Mouse (Mus musculus): ENCODE results near the gene 1700001C19Rik. TPM values are rescaled to one million over a fixed set of nuclear protein-coding genes. Genes with fewer than 3 reads are reported as not detected.

The 1700001C19Rik gene
- polyA plus RNA-seq, 1 experiment, result not detected

GRCm38 (mm10) chr17:47450880-47451565 lies 13.8 kb upstream of the 1700001C19Rik start:
- H3K79me3 ChIP-seq (ENCODE audit: low read depth), result no peaks in the 10 kb centered on the region
- H3K4me3 ChIP-seq (ENCODE audit: insufficient read depth, poor library complexity, severe bottlenecking), result no peak overlapping the region
- TF ChIP-seq MYOG (IDR thresholded peaks at IDR 0.05; ENCODE audit: control insufficient read depth, extremely low read depth, insufficient read length) (no peak), FOSL1 (IDR thresholded peaks at IDR 0.05; ENCODE audit: insufficient read depth, low read length, poor library complexity, severe bottlenecking) (no peak), MAX (IDR thresholded peaks at IDR 0.05) (no peak), CTCF (IDR thresholded peaks at IDR 0.05; ENCODE audit: control insufficient read depth, insufficient read depth, insufficient read length) (no peak), MYOD1 (IDR thresholded peaks at IDR 0.05; ENCODE audit: control insufficient read depth, insufficient read length, low read depth) (no peak), CEBPB (IDR thresholded peaks at IDR 0.05; ENCODE audit: low read depth) (no peak), USF1 (IDR thresholded peaks at IDR 0.05; ENCODE audit: low read depth) (no peak)
- peaks cover 10% of the 10 kb centered on the region for H3K27me3 ChIP-seq (ENCODE audit: control insufficient read depth, insufficient read depth, insufficient read length)
- no peak overlapping the region for H3ac ChIP-seq (ENCODE audit: control insufficient read depth, insufficient read length, low read depth)
- H3K36me3 ChIP-seq (ENCODE audit: control insufficient read depth, insufficient read depth), result no peaks in the 10 kb centered on the region
- H3K79me2 ChIP-seq (ENCODE audit: control insufficient read depth, insufficient read depth), result no peaks in the 10 kb centered on the region

GRCm38 (mm10) chr17:47450239-47450638 lies 13.1 kb upstream of the 1700001C19Rik start:
- no peaks in the 10 kb centered on the region for H3K79me3 ChIP-seq (ENCODE audit: low read depth)
- H3K79me2 ChIP-seq (ENCODE audit: control insufficient read depth, insufficient read depth), result no peaks in the 10 kb centered on the region
- H3K4me3 ChIP-seq (ENCODE audit: insufficient read depth, poor library complexity, severe bottlenecking), result no peak overlapping the region
- H3K36me3 ChIP-seq (ENCODE audit: control insufficient read depth, insufficient read depth), result no peaks in the 10 kb centered on the region
- TF ChIP-seq USF1 (IDR thresholded peaks at IDR 0.05; ENCODE audit: low read depth) (no peak), CEBPB (IDR thresholded peaks at IDR 0.05; ENCODE audit: low read depth) (no peak), CTCF (IDR thresholded peaks at IDR 0.05; ENCODE audit: control insufficient read depth, insufficient read depth, insufficient read length) (no peak), MYOD1 (IDR thresholded peaks at IDR 0.05; ENCODE audit: control insufficient read depth, insufficient read length, low read depth) (no peak), MYOG (IDR thresholded peaks at IDR 0.05; ENCODE audit: control insufficient read depth, extremely low read depth, insufficient read length) (no peak), MAX (IDR thresholded peaks at IDR 0.05) (no peak), FOSL1 (IDR thresholded peaks at IDR 0.05; ENCODE audit: insufficient read depth, low read length, poor library complexity, severe bottlenecking) (no peak)
- peaks cover 9% of the 10 kb centered on the region for H3K27me3 ChIP-seq (ENCODE audit: control insufficient read depth, insufficient read depth, insufficient read length)
- no peak overlapping the region for H3ac ChIP-seq (ENCODE audit: control insufficient read depth, insufficient read length, low read depth)

GRCm38 (mm10) chr17:47449432-47449831 lies 12.3 kb upstream of the 1700001C19Rik start:
- H3K36me3 ChIP-seq (ENCODE audit: control insufficient read depth, insufficient read depth), result no peaks in the 10 kb centered on the region
- TF ChIP-seq MYOG (IDR thresholded peaks at IDR 0.05; ENCODE audit: control insufficient read depth, extremely low read depth, insufficient read length) (no peak), CEBPB (IDR thresholded peaks at IDR 0.05; ENCODE audit: low read depth) (no peak), MYOD1 (IDR thresholded peaks at IDR 0.05; ENCODE audit: control insufficient read depth, insufficient read length, low read depth) (no peak), USF1 (IDR thresholded peaks at IDR 0.05; ENCODE audit: low read depth) (no peak), CTCF (IDR thresholded peaks at IDR 0.05; ENCODE audit: control insufficient read depth, insufficient read depth, insufficient read length) (no peak), FOSL1 (IDR thresholded peaks at IDR 0.05; ENCODE audit: insufficient read depth, low read length, poor library complexity, severe bottlenecking) (no peak), MAX (IDR thresholded peaks at IDR 0.05) (no peak)
- H3K27me3 ChIP-seq (ENCODE audit: control insufficient read depth, insufficient read depth, insufficient read length), result peaks cover 5% of the 10 kb centered on the region
- no peaks in the 10 kb centered on the region for H3K79me2 ChIP-seq (ENCODE audit: control insufficient read depth, insufficient read depth)
- H3K4me3 ChIP-seq (ENCODE audit: insufficient read depth, poor library complexity, severe bottlenecking), result no peak overlapping the region
- H3K79me3 ChIP-seq (ENCODE audit: low read depth), result no peaks in the 10 kb centered on the region
- H3ac ChIP-seq (ENCODE audit: control insufficient read depth, insufficient read length, low read depth), result no peak overlapping the region

GRCm38 (mm10) chr17:47448523-47449372 lies 11.6 kb upstream of the 1700001C19Rik start:
- no peak for TF ChIP-seq USF1 (IDR thresholded peaks at IDR 0.05; ENCODE audit: low read depth)
- no peak for TF ChIP-seq MYOG (IDR thresholded peaks at IDR 0.05; ENCODE audit: control insufficient read depth, extremely low read depth, insufficient read length)
- TF ChIP-seq MAX (IDR thresholded peaks at IDR 0.05), result no peak
- TF ChIP-seq FOSL1 (IDR thresholded peaks at IDR 0.05; ENCODE audit: insufficient read depth, low read length, poor library complexity, severe bottlenecking), result no peak
- no peak for TF ChIP-seq CEBPB (IDR thresholded peaks at IDR 0.05; ENCODE audit: low read depth)
- no peak for TF ChIP-seq CTCF (IDR thresholded peaks at IDR 0.05; ENCODE audit: control insufficient read depth, insufficient read depth, insufficient read length)
- no peak for TF ChIP-seq MYOD1 (IDR thresholded peaks at IDR 0.05; ENCODE audit: control insufficient read depth, insufficient read length, low read depth)
- H3ac ChIP-seq (ENCODE audit: control insufficient read depth, insufficient read length, low read depth), result no peak overlapping the region
- peaks cover 8% of the 10 kb centered on the region for H3K27me3 ChIP-seq (ENCODE audit: control insufficient read depth, insufficient read depth, insufficient read length)
- no peak overlapping the region for H3K4me3 ChIP-seq (ENCODE audit: insufficient read depth, poor library complexity, severe bottlenecking)
- H3K79me2 ChIP-seq (ENCODE audit: control insufficient read depth, insufficient read depth), result no peaks in the 10 kb centered on the region
- H3K79me3 ChIP-seq (ENCODE audit: low read depth), result no peaks in the 10 kb centered on the region
- no peaks in the 10 kb centered on the region for H3K36me3 ChIP-seq (ENCODE audit: control insufficient read depth, insufficient read depth)

- Histone ChIP-seq H3ac (ENCODE audit: control insufficient read depth, insufficient read length, low read depth) (no peak overlapping the region), H3K27me3 (ENCODE audit: control insufficient read depth, insufficient read depth, insufficient read length) (peaks cover 14% of the 10 kb centered on the region), H3K79me3 (ENCODE audit: low read depth) (no peaks in the 10 kb centered on the region), H3K4me3 (ENCODE audit: insufficient read depth, poor library complexity, severe bottlenecking) (no peak overlapping the region), H3K36me3 (ENCODE audit: control insufficient read depth, insufficient read depth) (no peaks in the 10 kb centered on the region), H3K79me2 (ENCODE audit: control insufficient read depth, insufficient read depth) (no peaks in the 10 kb centered on the region)
- TF ChIP-seq FOSL1 (IDR thresholded peaks at IDR 0.05; ENCODE audit: insufficient read depth, low read length, poor library complexity, severe bottlenecking) (no peak), MYOG (IDR thresholded peaks at IDR 0.05; ENCODE audit: control insufficient read depth, extremely low read depth, insufficient read length) (no peak), MAX (IDR thresholded peaks at IDR 0.05) (no peak), USF1 (IDR thresholded peaks at IDR 0.05; ENCODE audit: low read depth) (no peak), MYOD1 (IDR thresholded peaks at IDR 0.05; ENCODE audit: control insufficient read depth, insufficient read length, low read depth) (no peak), CTCF (IDR thresholded peaks at IDR 0.05; ENCODE audit: control insufficient read depth, insufficient read depth, insufficient read length) (no peak), CEBPB (IDR thresholded peaks at IDR 0.05; ENCODE audit: low read depth) (no peak)
Measured at GRCm38 (mm10) chr17:47446561-47446960, 9.4 kb upstream of the 1700001C19Rik start.
